Mouse (Mus musculus) stomach, embryonic 14.5 days (tissue): Measurements from ENCODE around the gene Mars. TPM values are rescaled to one million over a fixed set of nuclear protein-coding genes. Genes with fewer than 3 reads are reported as not detected.
"Not testable (repeated sequence)": the region's sequence is repeated elsewhere in the genome, so short reads cannot be mapped to it uniquely, and the experiment has no call there.

ENCODE experiments used
- ATAC-seq: fragments of 200-750 bp; cut with Nextera tagmentation; 2 replicates; pipeline ENCODE4 v1.8.0; 2017; ENCODE audit warnings: low read depth, moderate TSS enrichment; ENCODE audit not compliant: insufficient number of reproducible peaks, insufficient read depth, low FRiP score
- H3K27ac ChIP-seq: fragments of 300-500 bp; sonication (generic); 2 replicates; pipeline ENCODE4 v1.5.1; 2014; ENCODE audit warnings: mild to moderate bottlenecking, low read length, moderate library complexity, mixed read lengths
- H3K27me3 ChIP-seq: fragments of 300-500 bp; sonication (generic); 2 replicates; pipeline ENCODE4 v1.6.1; 2014; ENCODE audit warnings: low read length, control low read depth, mixed read lengths; ENCODE audit not compliant: control insufficient read depth, insufficient read depth
- H3K36me3 ChIP-seq: fragments of 300-500 bp; sonication (generic); 2 replicates; pipeline ENCODE4 v1.6.1; 2014; ENCODE audit warnings: mild to moderate bottlenecking, control low read depth, low read length, moderate library complexity, mixed read lengths; ENCODE audit not compliant: control insufficient read depth, insufficient read depth
- H3K4me1 ChIP-seq: fragments of 300-500 bp; sonication (generic); 2 replicates; pipeline ENCODE4 v1.6.1; 2014; ENCODE audit warnings: low read length, control low read depth, mixed read lengths; ENCODE audit not compliant: control insufficient read depth, insufficient read depth
- H3K4me2 ChIP-seq: fragments of 300-500 bp; sonication (generic); replicated peaks from 2 replicates; pipeline ENCODE4 v1.6.1; 2014; ENCODE audit warnings: low read depth, low read length, control low read depth
- H3K4me3 ChIP-seq: fragments of 300-500 bp; sonication (generic); 2 replicates; pipeline ENCODE4 v1.5.1; 2014; ENCODE audit warnings: low read depth, low read length, control low read depth
- H3K9ac ChIP-seq: fragments of 300-500 bp; sonication (generic); replicated peaks from 2 replicates; pipeline ENCODE4 v1.6.1; 2014; ENCODE audit warnings: low read depth, mild to moderate bottlenecking, control low read depth, low read length, moderate library complexity, mixed read lengths
- H3K9me3 ChIP-seq: fragments of 300-500 bp; sonication (generic); 2 replicates; pipeline ENCODE4 v1.6.1; 2016; ENCODE audit warnings: low read depth, low read length, control low read depth; ENCODE audit not compliant: control insufficient read depth
- WGBS: fragments of 180-500 bp; shearing (Covaris S2); extraction: QIAGEN DNeasy Blood & Tissue Kit; methylation state at CpG from one replicate; pipeline ENCODE4 v1.1.7; 2014; 5-methylcytosine and 5-hydroxymethylcytosine counted together
- polyA plus RNA-seq: library from polyadenylated mRNA; unstranded; fragments of >200 nt; fragmentation: Nextera tagmentation; extraction: Ambion mirVana; gene quantifications from 2 replicates; pipeline ENCODE4 v1.2.1, GENCODE M21; 2014

The Mars gene
- polyA plus RNA-seq, 1 experiment from 2014 or later = 107 TPM

- Histone ChIP-seq H3K9ac (peak overlapping the region; percentile 64; the same call in 1 of the 2 replicates), H3K4me3 (peak overlapping the region; percentile 78), H3K27ac (peak overlapping the region; percentile 67), H3K4me2 (peak overlapping the region; percentile 83), H3K9me3 (no peaks in the 10 kb centered on the region), H3K36me3 (peaks cover 18% of the 10 kb centered on the region), H3K4me1 (peaks cover 7% of the 10 kb centered on the region; the same call in 1 of the 2 replicates), H3K27me3 (no peaks in the 10 kb centered on the region)
- WGBS = 3% methylated on average over 4 of the region's 4 CpGs
- peak; percentile 19; the same call in 1 of the 2 replicates for ATAC-seq
Observed at GRCm38 (mm10) chr10:127312356-127312676, 730 bp upstream of the Mars start.

GRCm38 (mm10) chr10:127310523-127311475 lies 787 bp downstream of the Mars start:
- 37% methylated on average over 23 of the region's 23 CpGs for WGBS
- H3K27ac ChIP-seq = peak overlapping the region; percentile 58; the same call in 1 of the 2 replicates
- H3K4me3 ChIP-seq = peak overlapping the region; percentile 78
- peak overlapping the region; percentile 64 for H3K9ac ChIP-seq
- no peaks in the 10 kb centered on the region for H3K9me3 ChIP-seq
- peak overlapping the region; percentile 73 for H3K4me2 ChIP-seq
- peak; percentile 39; the same call in 1 of the 2 replicates for ATAC-seq
- H3K27me3 ChIP-seq = no peaks in the 10 kb centered on the region
- H3K36me3 ChIP-seq = peaks cover 26% of the 10 kb centered on the region
- peaks cover 7% of the 10 kb centered on the region; the same call in 1 of the 2 replicates for H3K4me1 ChIP-seq

GRCm38 (mm10) chr10:127309167-127309566 lies 2.4 kb downstream of the Mars start:
- not testable (repeated sequence) for H3K4me1 ChIP-seq, H3K27me3 ChIP-seq, H3K27ac ChIP-seq, H3K4me3 ChIP-seq, H3K4me2 ChIP-seq, H3K9me3 ChIP-seq, H3K9ac ChIP-seq, ATAC-seq
- peaks cover 37% of the 10 kb centered on the region for H3K36me3 ChIP-seq
- 88% methylated on average over 3 of the region's 3 CpGs for WGBS

GRCm38 (mm10) chr10:127303136-127303535 lies 8.4 kb downstream of the Mars start:
- H3K4me2 ChIP-seq = no peak overlapping the region
- no peak overlapping the region for H3K9ac ChIP-seq
- H3K27me3 ChIP-seq = no peaks in the 10 kb centered on the region
- WGBS = 90% methylated on average over 11 of the region's 11 CpGs
- no peak overlapping the region for H3K27ac ChIP-seq
- H3K9me3 ChIP-seq = no peaks in the 10 kb centered on the region
- H3K36me3 ChIP-seq = peaks cover 75% of the 10 kb centered on the region
- H3K4me1 ChIP-seq = no peaks in the 10 kb centered on the region
- ATAC-seq = no peak
- H3K4me3 ChIP-seq = no peak overlapping the region

GRCm38 (mm10) chr10:127300361-127300760 lies 11.2 kb downstream of the Mars start:
- no peak overlapping the region for H3K9ac ChIP-seq
- H3K4me3 ChIP-seq = no peak overlapping the region
- H3K36me3 ChIP-seq = peaks cover 79% of the 10 kb centered on the region
- no peak overlapping the region for H3K27ac ChIP-seq
- H3K4me2 ChIP-seq = no peak overlapping the region
- no peaks in the 10 kb centered on the region for H3K9me3 ChIP-seq
- WGBS = 92% methylated on average over 6 of the region's 6 CpGs
- H3K27me3 ChIP-seq = no peaks in the 10 kb centered on the region
- H3K4me1 ChIP-seq = no peaks in the 10 kb centered on the region
- ATAC-seq = no peak

- peaks cover 9% of the 10 kb centered on the region for H3K4me1 ChIP-seq
- no peaks in the 10 kb centered on the region for H3K9me3 ChIP-seq
- no peaks in the 10 kb centered on the region for H3K27me3 ChIP-seq
- no peak overlapping the region for H3K27ac ChIP-seq
- H3K4me3 ChIP-seq = no peak overlapping the region
- WGBS = 88% methylated on average over 16 of the region's 16 CpGs
- H3K4me2 ChIP-seq = no peak overlapping the region
- H3K9ac ChIP-seq = no peak overlapping the region
- H3K36me3 ChIP-seq = peaks cover 73% of the 10 kb centered on the region
- ATAC-seq = no peak
Observed at GRCm38 (mm10) chr10:127297015-127297871, 14.3 kb downstream of the Mars start.

GRCm38 (mm10) chr10:127295986-127296794 lies 15.4 kb downstream of the Mars start:
- Histone ChIP-seq H3K9me3 (no peaks in the 10 kb centered on the region), H3K36me3 (peaks cover 65% of the 10 kb centered on the region), H3K4me1 (peaks cover 17% of the 10 kb centered on the region), H3K27ac (no peak overlapping the region), H3K27me3 (no peaks in the 10 kb centered on the region), H3K4me2 (no peak overlapping the region), H3K9ac (no peak overlapping the region), H3K4me3 (no peak overlapping the region)
- no peak for ATAC-seq
- 89% methylated on average over 24 of the region's 24 CpGs for WGBS
